Mouse (Mus musculus): ENCODE measurements around the gene Mtus2. TPM values are rescaled to one million over a fixed set of nuclear protein-coding genes. Genes with fewer than 3 reads are reported as not detected.

The Mtus2 gene
- polyA plus RNA-seq, 1 experiment: 33.3 TPM

DNA sequence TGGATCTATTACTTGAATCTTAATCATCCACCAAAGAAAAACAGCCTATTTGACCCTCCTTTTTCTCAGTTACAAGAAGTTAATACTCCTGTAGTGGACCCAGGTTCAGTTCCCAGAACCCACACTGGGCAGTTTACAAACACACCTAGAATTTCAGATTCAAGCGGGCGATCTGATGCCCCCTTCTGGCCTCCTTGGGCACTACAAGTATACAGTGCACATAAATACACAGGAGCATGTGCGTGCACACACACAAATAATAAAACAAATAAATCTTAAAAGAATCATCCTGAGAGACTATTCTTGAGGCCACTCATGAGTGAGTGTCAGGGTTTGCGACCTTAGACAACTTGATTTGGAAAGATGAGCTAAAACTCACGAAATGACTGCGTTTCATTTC lies 150.2 kb downstream of the Mtus2 start:
- peak in 1 of 2 experiments; percentile 18 for DNase-seq
- peak; percentile 18; the same call in 1 of the 2 replicates for TF ChIP-seq CTCF (IDR thresholded peaks at IDR 0.05; ENCODE audit: borderline replicate concordance, insufficient read depth, low read depth, low read length)
- TF ChIP-seq POLR2A (IDR thresholded peaks at IDR 0.05; ENCODE audit: borderline replicate concordance, insufficient read depth, low read length): no peak
- 94% methylated on average over 6 of the region's 6 CpGs for WGBS
- no peak overlapping the region for H3K27ac ChIP-seq (ENCODE audit: insufficient read depth, low read length)
- peaks cover 5% of the 10 kb centered on the region for H3K4me1 ChIP-seq (ENCODE audit: control insufficient read depth, insufficient read depth, low read length)
- H3K27me3 ChIP-seq (ENCODE audit: control insufficient read depth, insufficient read depth, low read length): no peaks in the 10 kb centered on the region
- no peak overlapping the region for H3K4me3 ChIP-seq (replicated peaks; ENCODE audit: insufficient read depth, low read depth, low read length)

DNA sequence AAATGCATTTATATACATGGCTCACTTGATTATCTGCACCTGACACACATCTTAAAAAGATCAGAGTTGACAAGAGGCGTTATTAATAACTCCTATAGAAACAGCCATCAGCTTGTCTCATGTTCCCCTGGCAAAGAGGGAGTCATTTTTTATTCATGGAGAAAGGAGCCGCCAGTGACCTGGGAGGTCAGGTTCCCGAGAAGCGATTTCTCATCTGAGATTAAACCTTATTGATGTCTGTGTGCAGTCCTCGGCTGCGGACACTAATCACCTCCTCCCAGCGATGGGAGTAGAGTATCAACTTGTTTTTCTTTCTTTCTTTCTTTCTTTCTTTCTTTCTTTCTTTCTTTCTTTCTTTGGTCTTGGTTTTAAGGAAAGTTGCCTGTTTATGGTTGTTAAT lies 150.8 kb downstream of the Mtus2 start:
- peak in 1 of 2 experiments; percentile 2 for DNase-seq
- no peak for TF ChIP-seq POLR2A (IDR thresholded peaks at IDR 0.05; ENCODE audit: borderline replicate concordance, insufficient read depth, low read length)
- peaks cover 3% of the 10 kb centered on the region for H3K4me1 ChIP-seq (ENCODE audit: control insufficient read depth, insufficient read depth, low read length)
- no peak overlapping the region for H3K4me3 ChIP-seq (replicated peaks; ENCODE audit: insufficient read depth, low read depth, low read length)
- H3K27me3 ChIP-seq (ENCODE audit: control insufficient read depth, insufficient read depth, low read length): no peaks in the 10 kb centered on the region
- no peak overlapping the region for H3K27ac ChIP-seq (ENCODE audit: insufficient read depth, low read length)
- WGBS: 66% methylated on average over 7 of the region's 7 CpGs

DNA sequence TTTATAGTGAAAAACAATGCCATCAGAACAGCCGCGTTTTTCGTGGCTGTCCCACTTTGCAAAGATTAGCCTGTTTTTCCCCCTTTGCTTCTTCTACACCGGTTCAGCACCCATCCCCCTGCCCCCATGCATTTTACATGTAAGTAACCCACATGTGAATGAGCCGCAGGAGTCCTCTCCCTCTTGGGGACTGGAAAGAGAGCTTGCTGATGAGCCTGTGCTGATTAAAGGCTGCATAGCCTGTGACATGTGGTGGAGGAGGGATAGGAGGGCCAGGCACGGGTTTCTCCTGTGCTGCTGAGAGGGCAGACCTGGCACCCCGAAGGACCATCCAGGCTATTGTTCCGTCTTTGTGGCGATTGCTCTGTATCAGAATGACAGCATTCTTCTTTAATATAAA lies 151.2 kb downstream of the Mtus2 start:
- peak in 1 of 2 experiments; percentile 5 for DNase-seq
- no peaks in the 10 kb centered on the region for H3K4me1 ChIP-seq (ENCODE audit: control insufficient read depth, insufficient read depth, low read length)
- no peaks in the 10 kb centered on the region for H3K27me3 ChIP-seq (ENCODE audit: control insufficient read depth, insufficient read depth, low read length)
- WGBS: 68% methylated on average over 9 of the region's 9 CpGs
- no peak overlapping the region for H3K27ac ChIP-seq (ENCODE audit: insufficient read depth, low read length)
- no peak overlapping the region for H3K4me3 ChIP-seq (replicated peaks; ENCODE audit: insufficient read depth, low read depth, low read length)
- TF ChIP-seq POLR2A (IDR thresholded peaks at IDR 0.05; ENCODE audit: borderline replicate concordance, insufficient read depth, low read length) (no peak), CTCF (IDR thresholded peaks at IDR 0.05; ENCODE audit: borderline replicate concordance, insufficient read depth, low read depth, low read length) (no peak)

DNA sequence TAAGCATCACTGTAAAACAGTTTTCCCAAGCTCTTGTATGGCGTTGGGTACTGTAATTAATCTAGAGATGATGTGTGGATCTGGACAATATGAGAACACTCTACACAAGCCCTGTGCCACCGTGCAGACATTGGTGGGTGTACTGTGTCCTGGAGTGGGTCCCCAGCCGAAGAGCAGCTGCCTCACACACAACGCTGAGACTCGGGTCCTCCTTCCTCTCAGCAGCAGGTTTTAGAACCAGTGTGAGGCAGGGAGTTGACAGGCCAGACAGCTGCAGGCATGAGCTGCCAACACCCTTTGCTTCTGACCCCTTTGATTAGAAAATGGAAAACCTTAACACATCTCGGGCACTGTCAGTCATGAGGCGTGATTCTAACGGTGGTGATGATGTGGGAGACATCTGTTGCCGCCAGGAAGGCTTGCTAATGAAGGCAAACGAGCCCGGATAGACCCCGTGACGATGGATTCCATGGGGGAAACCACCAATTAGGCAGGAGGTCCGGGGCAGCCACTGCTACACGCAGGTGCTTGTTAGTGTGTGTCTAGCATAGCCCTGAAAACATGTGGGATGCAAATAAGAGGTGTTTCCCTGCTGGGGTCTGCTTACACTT lies 158.2 kb downstream of the Mtus2 start:
- Histone ChIP-seq H3K27ac (ENCODE audit: insufficient read depth, low read length) (no peak overlapping the region), H3K27me3 (ENCODE audit: control insufficient read depth, insufficient read depth, low read length) (no peaks in the 10 kb centered on the region), H3K4me1 (ENCODE audit: control insufficient read depth, insufficient read depth, low read length) (no peaks in the 10 kb centered on the region), H3K4me3 (replicated peaks; ENCODE audit: insufficient read depth, low read depth, low read length) (no peak overlapping the region)
- DNase-seq: no peak
- TF ChIP-seq CTCF (IDR thresholded peaks at IDR 0.05; ENCODE audit: borderline replicate concordance, insufficient read depth, low read depth, low read length) (no peak), POLR2A (IDR thresholded peaks at IDR 0.05; ENCODE audit: borderline replicate concordance, insufficient read depth, low read length) (no peak)
- 41% methylated on average over 15 of the region's 15 CpGs for WGBS

DNA sequence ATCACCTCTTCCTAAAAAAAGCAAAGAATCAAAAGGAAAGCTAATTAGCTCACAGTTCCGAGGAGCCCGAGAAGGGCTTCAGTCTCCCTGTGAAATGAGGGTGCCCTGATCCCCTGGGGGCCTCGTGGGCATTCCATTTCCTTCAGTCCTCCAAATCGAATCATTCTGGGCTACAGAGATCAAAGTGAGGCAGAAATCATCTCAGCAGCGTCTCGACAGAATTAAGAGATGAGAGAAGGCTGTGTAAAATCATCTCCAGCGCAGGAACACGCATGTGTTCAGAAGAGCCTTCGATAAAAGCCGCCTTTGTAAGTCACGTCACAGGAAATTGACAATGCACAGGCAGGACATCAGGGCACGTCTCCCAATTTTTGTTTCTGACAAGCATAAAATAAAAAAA lies 167.2 kb downstream of the Mtus2 start:
- DNase-seq: no peak
- H3K27ac ChIP-seq (ENCODE audit: insufficient read depth, low read length): no peak overlapping the region
- no peaks in the 10 kb centered on the region for H3K4me1 ChIP-seq (ENCODE audit: control insufficient read depth, insufficient read depth, low read length)
- H3K4me3 ChIP-seq (replicated peaks; ENCODE audit: insufficient read depth, low read depth, low read length): no peak overlapping the region
- WGBS: 82% methylated on average over 12 of the region's 12 CpGs
- TF ChIP-seq CTCF (IDR thresholded peaks at IDR 0.05; ENCODE audit: borderline replicate concordance, insufficient read depth, low read depth, low read length): no peak
- no peaks in the 10 kb centered on the region for H3K27me3 ChIP-seq (ENCODE audit: control insufficient read depth, insufficient read depth, low read length)

DNA sequence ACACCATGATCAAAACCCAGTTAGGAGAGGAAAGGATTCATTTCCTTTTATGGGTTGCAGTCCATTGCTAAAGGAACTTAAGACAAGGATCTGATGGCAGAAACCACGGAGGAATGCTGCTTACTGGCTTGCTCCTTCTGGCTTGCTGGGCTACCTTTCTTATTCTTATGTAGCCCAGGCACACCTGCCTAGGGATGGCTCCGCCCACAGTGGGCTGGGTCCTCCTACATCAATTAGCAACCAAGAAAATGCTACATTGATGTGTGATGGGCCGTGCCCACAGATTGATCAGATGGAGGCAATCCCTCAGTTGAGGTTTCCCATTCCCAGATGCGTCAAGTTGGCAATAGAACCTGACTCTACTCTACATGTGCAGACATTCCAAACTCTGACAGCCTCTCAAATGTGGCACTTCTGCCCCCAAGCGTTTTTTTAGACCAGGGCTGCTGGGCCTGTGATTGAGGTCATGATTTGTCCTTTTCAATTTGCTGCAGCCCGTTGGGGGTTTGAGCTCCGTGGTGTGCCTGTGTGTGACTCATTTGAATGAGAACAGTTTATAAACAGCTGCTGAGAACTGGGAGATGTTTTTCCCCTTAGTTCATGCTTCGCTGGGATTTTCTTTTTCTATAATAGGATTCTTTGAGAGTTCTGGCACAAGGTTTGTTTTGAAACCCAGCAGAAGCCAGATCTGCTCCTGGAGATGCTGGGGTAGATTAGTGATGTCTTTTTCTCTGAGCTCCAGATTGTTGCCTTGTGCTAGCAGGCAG lies 173.8 kb downstream of the Mtus2 start:
- H3K27me3 ChIP-seq (ENCODE audit: control insufficient read depth, insufficient read depth, low read length): no peaks in the 10 kb centered on the region
- H3K4me3 ChIP-seq (replicated peaks; ENCODE audit: insufficient read depth, low read depth, low read length): no peak overlapping the region
- peak; percentile 37 to 46 for DNase-seq
- peaks cover 4% of the 10 kb centered on the region for H3K4me1 ChIP-seq (ENCODE audit: control insufficient read depth, insufficient read depth, low read length)
- TF ChIP-seq CTCF (IDR thresholded peaks at IDR 0.05; ENCODE audit: borderline replicate concordance, insufficient read depth, low read depth, low read length) (peak; percentile 18; the same call in 1 of the 2 replicates), POLR2A (IDR thresholded peaks at IDR 0.05; ENCODE audit: borderline replicate concordance, insufficient read depth, low read length) (no peak)
- 43% methylated on average over 8 of the region's 8 CpGs for whole genome bisulfite sequencing
- no peak overlapping the region for H3K27ac ChIP-seq (ENCODE audit: insufficient read depth, low read length)

DNA sequence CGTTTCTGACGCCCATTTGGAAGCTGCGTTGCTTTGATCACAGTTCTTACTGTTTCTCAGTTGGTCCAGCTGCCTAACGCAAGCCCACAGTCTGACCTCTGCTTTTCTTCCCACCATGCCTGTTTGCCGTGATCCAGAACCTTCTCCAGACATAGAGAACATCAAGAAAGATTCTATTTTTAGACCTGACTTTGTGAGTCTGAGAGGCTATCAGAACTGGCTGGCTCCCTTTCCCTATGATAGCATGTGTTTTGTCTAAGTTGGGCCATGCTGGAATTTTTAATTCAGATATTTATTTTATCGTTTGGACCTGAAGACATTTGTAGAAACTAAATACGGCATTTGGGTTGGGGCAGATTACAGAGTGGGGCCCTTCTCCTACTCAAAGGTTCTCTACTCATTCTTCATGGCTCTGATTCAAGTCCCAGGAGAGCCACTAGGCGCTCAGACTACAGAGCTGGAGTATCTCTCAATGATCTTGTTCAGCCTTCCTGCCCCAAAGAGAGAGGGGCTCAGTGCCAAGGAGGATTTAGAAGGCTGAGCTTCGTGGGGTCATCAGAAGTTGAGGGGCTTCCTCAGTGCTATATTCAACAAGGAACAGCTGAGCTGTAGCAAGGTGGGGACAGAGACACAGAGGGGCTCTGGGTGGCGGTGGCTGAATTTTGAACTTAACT lies 174.5 kb downstream of the Mtus2 start:
- no peak overlapping the region for H3K27ac ChIP-seq (ENCODE audit: insufficient read depth, low read length)
- DNase-seq: peak; percentile 27 to 41
- no peak overlapping the region for H3K4me3 ChIP-seq (replicated peaks; ENCODE audit: insufficient read depth, low read depth, low read length)
- H3K27me3 ChIP-seq (ENCODE audit: control insufficient read depth, insufficient read depth, low read length): no peaks in the 10 kb centered on the region
- TF ChIP-seq CTCF (IDR thresholded peaks at IDR 0.05; ENCODE audit: borderline replicate concordance, insufficient read depth, low read depth, low read length) (no peak), POLR2A (IDR thresholded peaks at IDR 0.05; ENCODE audit: borderline replicate concordance, insufficient read depth, low read length) (no peak)
- 38% methylated on average over 10 of the region's 10 CpGs for WGBS
- peaks cover 4% of the 10 kb centered on the region for H3K4me1 ChIP-seq (ENCODE audit: control insufficient read depth, insufficient read depth, low read length)
